Mouse (Mus musculus) intestine, embryonic 16.5 days (tissue): Measurements from ENCODE around the gene Poln. TPM values are rescaled to one million over a fixed set of nuclear protein-coding genes. Genes with fewer than 3 reads are reported as not detected.

ENCODE experiments used
- ATAC-seq: fragments of 200-750 bp; cut with Nextera tagmentation; 2 replicates; pipeline ENCODE4 v1.8.0; 2017; ENCODE audit warnings: moderate TSS enrichment, moderate library complexity
- H3K27ac ChIP-seq: fragments of 300-500 bp; sonication (generic); 2 replicates; pipeline ENCODE4 v1.5.1; 2014; ENCODE audit warnings: mild to moderate bottlenecking, low read length
- H3K27me3 ChIP-seq: fragments of 300-500 bp; sonication (generic); replicated peaks from 2 replicates; pipeline ENCODE4 v1.6.1; 2014; ENCODE audit warnings: low read length, control low read depth, mixed read lengths; ENCODE audit not compliant: control insufficient read depth, insufficient read depth
- H3K36me3 ChIP-seq: fragments of 300-500 bp; sonication (generic); 2 replicates; pipeline ENCODE4 v1.6.1; 2014; ENCODE audit warnings: low read length, control low read depth; ENCODE audit not compliant: control insufficient read depth, insufficient read depth
- H3K4me1 ChIP-seq: fragments of 300-500 bp; sonication (generic); 2 replicates; pipeline ENCODE4 v1.6.1; 2014; ENCODE audit warnings: low read length, control low read depth, mixed read lengths; ENCODE audit not compliant: control insufficient read depth, insufficient read depth
- H3K4me2 ChIP-seq: fragments of 300-500 bp; sonication (generic); 2 replicates; pipeline ENCODE4 v1.6.1; 2014; ENCODE audit warnings: low read depth, low read length, control low read depth
- H3K4me3 ChIP-seq: fragments of 300-500 bp; sonication (generic); 2 replicates; pipeline ENCODE4 v1.5.1; 2014; ENCODE audit warnings: mild to moderate bottlenecking, low read length
- H3K9ac ChIP-seq: fragments of 300-500 bp; sonication (generic); 2 replicates; pipeline ENCODE4 v1.6.1; 2014; ENCODE audit warnings: low read depth, low read length
- H3K9me3 ChIP-seq: fragments of 300-500 bp; sonication (generic); 2 replicates; pipeline ENCODE4 v1.6.1; 2016; ENCODE audit warnings: low read length, control low read depth; ENCODE audit not compliant: control insufficient read depth
- WGBS: fragments of 180-500 bp; shearing (Covaris S2); extraction: QIAGEN DNeasy Blood & Tissue Kit; methylation state at CpG from one replicate; pipeline ENCODE4 v1.1.7; 2014; 5-methylcytosine and 5-hydroxymethylcytosine counted together
- polyA plus RNA-seq: library from polyadenylated mRNA; unstranded; fragments of >200 nt; fragmentation: Nextera tagmentation; extraction: Ambion mirVana; gene quantifications from 2 replicates; pipeline ENCODE4 v1.2.1, GENCODE M21; 2015

Gene Poln
- polyA plus RNA-seq, 1 experiment from 2014 or later = 0.23 TPM

- H3K4me3 ChIP-seq = no peak overlapping the region
- 69% methylated on average over 4 of the region's 4 CpGs for WGBS
- H3K9ac ChIP-seq = no peak overlapping the region
- ATAC-seq = no peak
- no peaks in the 10 kb centered on the region for H3K4me1 ChIP-seq
- H3K4me2 ChIP-seq = no peak overlapping the region
- no peaks in the 10 kb centered on the region for H3K9me3 ChIP-seq
- H3K27ac ChIP-seq = no peak overlapping the region
- H3K27me3 ChIP-seq = no peaks in the 10 kb centered on the region
- H3K36me3 ChIP-seq = no peaks in the 10 kb centered on the region
Observed at GRCm38 (mm10) chr5:34202006-34202405, 32.8 kb upstream of the Poln start.

GRCm38 (mm10) chr5:34201396-34201795, 32.1 kb upstream of the Poln start:
- no peak for ATAC-seq
- no peaks in the 10 kb centered on the region for H3K27me3 ChIP-seq
- H3K9me3 ChIP-seq = no peaks in the 10 kb centered on the region
- 70% methylated on average over 2 of the region's 2 CpGs for WGBS
- no peak overlapping the region for H3K9ac ChIP-seq
- no peaks in the 10 kb centered on the region for H3K36me3 ChIP-seq
- no peak overlapping the region for H3K4me3 ChIP-seq
- no peak overlapping the region for H3K4me2 ChIP-seq
- no peak overlapping the region for H3K27ac ChIP-seq
- no peaks in the 10 kb centered on the region for H3K4me1 ChIP-seq

GRCm38 (mm10) chr5:34198615-34199014, 29.4 kb upstream of the Poln start:
- no peak for ATAC-seq
- 86% methylated on average over 6 of the region's 6 CpGs for WGBS

GRCm38 (mm10) chr5:34197243-34197642, 28.0 kb upstream of the Poln start:
- no peak overlapping the region for H3K4me3 ChIP-seq
- H3K9ac ChIP-seq = no peak overlapping the region
- no peaks in the 10 kb centered on the region for H3K9me3 ChIP-seq
- H3K4me2 ChIP-seq = no peak overlapping the region
- H3K27me3 ChIP-seq = no peaks in the 10 kb centered on the region
- 91% methylated on average over 4 of the region's 4 CpGs for WGBS
- H3K4me1 ChIP-seq = no peaks in the 10 kb centered on the region
- ATAC-seq = no peak
- H3K27ac ChIP-seq = no peak overlapping the region
- H3K36me3 ChIP-seq = no peaks in the 10 kb centered on the region

More at GRCm38 (mm10) chr5:34198615-34199014, 29.4 kb upstream of the Poln start:
- Histone ChIP-seq H3K9ac (no peak overlapping the region), H3K4me3 (no peak overlapping the region), H3K36me3 (no peaks in the 10 kb centered on the region), H3K4me2 (no peak overlapping the region), H3K9me3 (no peaks in the 10 kb centered on the region), H3K4me1 (no peaks in the 10 kb centered on the region), H3K27ac (no peak overlapping the region), H3K27me3 (no peaks in the 10 kb centered on the region)

GRCm38 (mm10) chr5:34196423-34196822, 27.2 kb upstream of the Poln start:
- Histone ChIP-seq H3K9ac (no peak overlapping the region), H3K36me3 (no peaks in the 10 kb centered on the region), H3K9me3 (no peaks in the 10 kb centered on the region), H3K4me2 (no peak overlapping the region), H3K27me3 (no peaks in the 10 kb centered on the region), H3K4me1 (no peaks in the 10 kb centered on the region), H3K4me3 (no peak overlapping the region), H3K27ac (no peak overlapping the region)
- WGBS = 82% methylated on average over 7 of the region's 7 CpGs
- ATAC-seq = no peak

GRCm38 (mm10) chr5:34195786-34196185, 26.5 kb upstream of the Poln start:
- WGBS = 86% methylated on average over 12 of the region's 12 CpGs
- Histone ChIP-seq H3K4me1 (no peaks in the 10 kb centered on the region), H3K9ac (no peak overlapping the region), H3K27me3 (no peaks in the 10 kb centered on the region), H3K4me2 (no peak overlapping the region), H3K9me3 (no peaks in the 10 kb centered on the region), H3K36me3 (no peaks in the 10 kb centered on the region), H3K4me3 (no peak overlapping the region), H3K27ac (no peak overlapping the region)
- ATAC-seq = no peak

- 81% methylated on average over 6 of the region's 6 CpGs for WGBS
- Histone ChIP-seq H3K27me3 (no peaks in the 10 kb centered on the region), H3K36me3 (no peaks in the 10 kb centered on the region), H3K4me3 (no peak overlapping the region), H3K9me3 (no peaks in the 10 kb centered on the region), H3K4me2 (no peak overlapping the region), H3K27ac (no peak overlapping the region), H3K9ac (no peak overlapping the region), H3K4me1 (no peaks in the 10 kb centered on the region)
- ATAC-seq = no peak
Observed at GRCm38 (mm10) chr5:34194975-34195662, 25.9 kb upstream of the Poln start.

GRCm38 (mm10) chr5:34194426-34194825, 25.2 kb upstream of the Poln start:
- H3K4me3 ChIP-seq = no peak overlapping the region
- no peak overlapping the region for H3K9ac ChIP-seq
- no peaks in the 10 kb centered on the region for H3K9me3 ChIP-seq
- no peaks in the 10 kb centered on the region for H3K4me1 ChIP-seq
- H3K4me2 ChIP-seq = no peak overlapping the region
- no peaks in the 10 kb centered on the region for H3K27me3 ChIP-seq
- no peaks in the 10 kb centered on the region for H3K36me3 ChIP-seq
- H3K27ac ChIP-seq = no peak overlapping the region
- ATAC-seq = no peak
- 59% methylated on average over 1 of the region's 1 CpGs for WGBS

GRCm38 (mm10) chr5:34191843-34192242, 22.6 kb upstream of the Poln start:
- Histone ChIP-seq H3K27ac (no peak overlapping the region), H3K36me3 (no peaks in the 10 kb centered on the region), H3K4me2 (no peak overlapping the region), H3K9ac (no peak overlapping the region), H3K9me3 (no peaks in the 10 kb centered on the region), H3K27me3 (no peaks in the 10 kb centered on the region), H3K4me1 (peaks cover 3% of the 10 kb centered on the region; the same call in 1 of the 2 replicates), H3K4me3 (no peak overlapping the region)
- no peak for ATAC-seq
- WGBS = 79% methylated on average over 4 of the region's 4 CpGs

- Histone ChIP-seq H3K9me3 (no peaks in the 10 kb centered on the region), H3K36me3 (no peaks in the 10 kb centered on the region), H3K4me2 (no peak overlapping the region), H3K4me3 (no peak overlapping the region), H3K4me1 (peaks cover 11% of the 10 kb centered on the region), H3K27ac (no peak overlapping the region), H3K9ac (no peak overlapping the region), H3K27me3 (no peaks in the 10 kb centered on the region)
- ATAC-seq = no peak
- WGBS = 57% methylated on average over 4 of the region's 4 CpGs
Observed at GRCm38 (mm10) chr5:34191021-34191420, 21.8 kb upstream of the Poln start.
